Mouse (Mus musculus): Measurements from ENCODE around the gene Top3a.
"Not testable (repeated sequence)": the region's sequence is repeated elsewhere in the genome, so short reads cannot be mapped to it uniquely, and the experiment has no call there.

- TF ChIP-seq CTCF (IDR thresholded peaks at IDR 0.05; ENCODE audit: low read depth, low read length); POLR2A (IDR thresholded peaks at IDR 0.05; ENCODE audit: insufficient read depth, low read length): not testable (repeated sequence)
Measured at GRCm38 (mm10) chr11:60811618-60812017, 34.5 kb upstream of the Top3a start, which contains the start of gene Shmt1.

Measured in ES-Bruce4 (cell line).